Mouse (Mus musculus): ENCODE results near the gene Rbfox3. TPM values are rescaled to one million over a fixed set of nuclear protein-coding genes. Genes with fewer than 3 reads are reported as not detected.

The Rbfox3 gene
- polyA plus RNA-seq, 1 experiment from 2014 or later, result 69.3 TPM

DNA sequence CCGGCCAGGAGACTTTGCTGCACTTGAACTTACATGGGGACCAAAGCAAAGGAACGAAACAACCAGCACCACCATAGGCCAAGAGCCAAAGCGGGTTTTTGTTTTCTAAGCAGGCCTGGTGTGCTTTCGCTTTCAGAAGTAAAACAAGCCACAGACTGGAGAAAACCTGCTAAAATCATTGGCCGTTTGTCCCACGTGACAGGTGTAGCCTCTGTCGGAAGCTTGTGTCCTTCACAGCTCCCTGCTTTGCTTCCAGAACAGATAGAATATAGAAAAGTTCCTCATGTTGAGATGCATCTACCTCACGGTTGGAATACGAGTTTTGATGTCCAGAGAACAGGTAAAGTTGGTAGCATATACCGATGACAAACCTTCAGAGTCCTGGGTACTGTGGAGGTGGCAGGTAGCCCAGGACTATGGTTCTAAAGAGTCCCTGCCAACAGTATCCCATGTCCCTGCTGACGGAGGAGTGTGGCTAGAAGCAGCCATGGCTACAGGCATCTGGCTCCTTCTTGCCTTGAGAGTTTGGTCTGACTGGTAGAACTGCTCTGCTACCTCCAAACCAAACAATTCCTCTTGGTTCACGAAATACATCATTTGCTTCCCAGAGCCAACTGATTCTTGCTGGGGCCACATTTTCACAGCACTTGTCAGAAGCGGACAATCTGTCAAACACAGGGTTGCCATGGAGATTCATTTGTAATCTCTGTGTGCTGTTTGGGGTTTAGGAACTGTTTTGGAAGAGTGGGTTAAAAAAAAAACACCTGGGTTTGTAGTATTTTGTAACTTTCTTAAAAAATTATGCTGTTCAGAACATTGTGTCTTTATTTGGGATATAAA, 258.8 kb downstream of the Rbfox3 start:
- DNase-seq (ENCODE audit: low spot score) (no peak), ATAC-seq (ENCODE audit: low FRiP score) (no peak)
- no peaks in the 10 kb centered on the region for H3K9me3 ChIP-seq (ENCODE audit: control insufficient read depth, low read length)
- no peaks in the 10 kb centered on the region for H3K36me3 ChIP-seq (replicated peaks; ENCODE audit: control insufficient read depth, insufficient read depth)
- H3K4me3 ChIP-seq (replicated peaks; ENCODE audit: low read length), result no peak overlapping the region
- 85% methylated on average over 13 of the region's 13 CpGs for WGBS
- no peak overlapping the region for H3K27ac ChIP-seq
- no peak overlapping the region for H3K9ac ChIP-seq
- H3K4me1 ChIP-seq (replicated peaks; ENCODE audit: control insufficient read depth, insufficient read depth, low read length), result peaks cover 19% of the 10 kb centered on the region
- no peak overlapping the region for H3K4me2 ChIP-seq (replicated peaks)
- H3K27me3 ChIP-seq (ENCODE audit: control insufficient read depth, insufficient read depth, low read length), result no peaks in the 10 kb centered on the region

DNA sequence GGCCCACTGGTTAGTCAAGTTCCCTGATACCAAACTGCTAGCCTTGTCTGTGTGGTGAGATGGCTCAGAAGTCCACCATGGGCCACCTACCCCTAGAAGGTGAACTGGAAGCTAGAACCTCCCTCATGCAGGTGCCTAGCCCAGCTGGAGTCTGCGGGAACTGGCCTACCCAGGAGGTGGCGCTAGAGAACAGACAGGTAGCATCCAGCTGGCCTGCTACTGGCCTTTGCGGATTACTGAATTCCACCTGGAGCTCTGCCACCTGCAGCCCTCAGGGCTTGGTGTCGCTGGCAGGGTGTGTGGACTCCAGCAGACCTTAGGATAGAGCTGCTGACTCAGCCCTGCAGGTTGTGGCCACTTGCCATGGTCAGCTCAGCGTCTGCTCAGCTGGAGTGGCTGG, 263.0 kb downstream of the Rbfox3 start:
- no peaks in the 10 kb centered on the region for H3K9me3 ChIP-seq (ENCODE audit: control insufficient read depth, low read length)
- DNase-seq (ENCODE audit: low spot score) (no peak), ATAC-seq (ENCODE audit: low FRiP score) (no peak)
- no peaks in the 10 kb centered on the region for H3K36me3 ChIP-seq (replicated peaks; ENCODE audit: control insufficient read depth, insufficient read depth)
- H3K4me3 ChIP-seq (replicated peaks; ENCODE audit: low read length), result no peak overlapping the region
- H3K27me3 ChIP-seq (ENCODE audit: control insufficient read depth, insufficient read depth, low read length), result no peaks in the 10 kb centered on the region
- 22% methylated on average over 5 of the region's 5 CpGs for WGBS
- peaks cover 14% of the 10 kb centered on the region; the same call in 1 of the 2 replicates for H3K4me1 ChIP-seq (replicated peaks; ENCODE audit: control insufficient read depth, insufficient read depth, low read length)
- H3K4me2 ChIP-seq (replicated peaks), result no peak overlapping the region
- no peak overlapping the region for H3K27ac ChIP-seq
- H3K9ac ChIP-seq, result no peak overlapping the region

DNA sequence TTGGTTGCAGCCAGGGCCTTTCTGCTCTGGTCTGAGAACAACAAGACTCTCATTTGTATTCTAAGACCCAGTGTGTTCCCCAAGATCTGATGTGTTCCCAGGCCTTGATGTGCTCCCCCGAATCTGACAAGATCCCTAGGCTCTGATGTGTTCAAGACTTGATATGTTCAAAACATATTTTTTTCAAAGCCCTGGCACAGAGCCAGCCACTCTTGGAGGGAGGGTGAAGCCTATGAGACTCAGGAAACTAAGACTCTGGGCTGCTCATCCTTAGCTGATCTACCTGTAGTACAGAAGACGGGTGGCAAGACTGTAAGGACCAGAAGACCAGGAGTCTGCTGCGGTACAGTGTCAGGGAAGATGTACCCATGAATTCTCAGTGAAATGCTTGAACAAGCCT, 264.5 kb downstream of the Rbfox3 start:
- Histone ChIP-seq H3K4me1 (replicated peaks; ENCODE audit: control insufficient read depth, insufficient read depth, low read length) (peaks cover 11% of the 10 kb centered on the region; the same call in 1 of the 2 replicates), H3K27me3 (ENCODE audit: control insufficient read depth, insufficient read depth, low read length) (no peaks in the 10 kb centered on the region), H3K4me3 (replicated peaks; ENCODE audit: low read length) (no peak overlapping the region), H3K4me2 (replicated peaks) (no peak overlapping the region), H3K27ac (no peak overlapping the region), H3K36me3 (replicated peaks; ENCODE audit: control insufficient read depth, insufficient read depth) (no peaks in the 10 kb centered on the region), H3K9ac (no peak overlapping the region), H3K9me3 (ENCODE audit: control insufficient read depth, low read length) (no peaks in the 10 kb centered on the region)
- ATAC-seq (ENCODE audit: low FRiP score) (no peak), DNase-seq (ENCODE audit: low spot score) (no peak)
- whole genome bisulfite sequencing, result 91% methylated on average over 3 of the region's 3 CpGs

DNA sequence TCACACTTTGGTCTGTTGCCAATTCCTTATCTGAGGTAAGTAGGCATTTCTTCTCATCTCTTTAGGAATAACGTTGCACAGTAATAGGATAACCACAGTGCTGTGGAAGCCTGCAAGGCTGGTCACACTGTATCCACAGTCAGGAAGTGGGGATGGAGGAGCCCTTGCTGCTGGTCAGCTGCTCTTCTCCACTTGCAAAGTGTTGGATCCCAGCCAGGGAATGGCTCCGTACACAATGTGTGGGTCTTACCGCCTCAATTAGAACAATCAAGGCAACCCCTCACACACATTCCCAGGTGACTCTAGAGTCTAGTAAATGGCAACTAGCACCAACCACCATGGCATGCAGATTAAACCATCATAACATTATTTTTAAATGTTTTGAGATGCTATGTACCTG, 266.2 kb downstream of the Rbfox3 start:
- WGBS, result 83% methylated on average over 3 of the region's 3 CpGs
- Histone ChIP-seq H3K9ac (no peak overlapping the region), H3K36me3 (replicated peaks; ENCODE audit: control insufficient read depth, insufficient read depth) (no peaks in the 10 kb centered on the region), H3K4me2 (replicated peaks) (no peak overlapping the region), H3K27ac (no peak overlapping the region), H3K4me3 (replicated peaks; ENCODE audit: low read length) (no peak overlapping the region), H3K27me3 (ENCODE audit: control insufficient read depth, insufficient read depth, low read length) (no peaks in the 10 kb centered on the region), H3K9me3 (ENCODE audit: control insufficient read depth, low read length) (no peaks in the 10 kb centered on the region), H3K4me1 (replicated peaks; ENCODE audit: control insufficient read depth, insufficient read depth, low read length) (no peaks in the 10 kb centered on the region)
- no peak for DNase-seq (ENCODE audit: low spot score)
- ATAC-seq (ENCODE audit: low FRiP score), result no peak

DNA sequence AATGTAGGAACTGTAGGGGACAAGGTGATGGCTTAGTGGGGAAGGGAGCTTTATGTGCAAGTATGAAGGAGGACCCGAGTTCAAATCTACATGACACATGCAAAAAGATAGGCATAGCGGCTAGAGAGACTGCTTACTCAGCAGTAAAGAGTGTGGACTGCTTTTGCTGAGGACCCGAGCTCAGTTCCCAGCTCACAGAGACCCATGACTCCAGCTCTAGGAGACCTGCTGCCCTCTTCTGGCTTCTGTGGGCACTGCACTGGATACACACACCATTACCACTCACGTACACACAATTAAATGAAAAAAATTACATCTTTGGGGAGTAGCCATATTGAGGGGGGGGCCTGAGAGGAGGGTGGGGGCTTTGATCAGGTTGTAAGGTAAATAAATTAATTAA, 270.7 kb downstream of the Rbfox3 start:
- ATAC-seq (ENCODE audit: low FRiP score) (no peak), DNase-seq (ENCODE audit: low spot score) (no peak)
- Histone ChIP-seq H3K27ac (no peak overlapping the region), H3K27me3 (ENCODE audit: control insufficient read depth, insufficient read depth, low read length) (no peaks in the 10 kb centered on the region), H3K9me3 (ENCODE audit: control insufficient read depth, low read length) (no peaks in the 10 kb centered on the region), H3K4me2 (replicated peaks) (no peak overlapping the region), H3K9ac (no peak overlapping the region), H3K4me3 (replicated peaks; ENCODE audit: low read length) (no peak overlapping the region), H3K36me3 (replicated peaks; ENCODE audit: control insufficient read depth, insufficient read depth) (no peaks in the 10 kb centered on the region), H3K4me1 (replicated peaks; ENCODE audit: control insufficient read depth, insufficient read depth, low read length) (no peaks in the 10 kb centered on the region)
- 97% methylated on average over 4 of the region's 4 CpGs for WGBS

DNA sequence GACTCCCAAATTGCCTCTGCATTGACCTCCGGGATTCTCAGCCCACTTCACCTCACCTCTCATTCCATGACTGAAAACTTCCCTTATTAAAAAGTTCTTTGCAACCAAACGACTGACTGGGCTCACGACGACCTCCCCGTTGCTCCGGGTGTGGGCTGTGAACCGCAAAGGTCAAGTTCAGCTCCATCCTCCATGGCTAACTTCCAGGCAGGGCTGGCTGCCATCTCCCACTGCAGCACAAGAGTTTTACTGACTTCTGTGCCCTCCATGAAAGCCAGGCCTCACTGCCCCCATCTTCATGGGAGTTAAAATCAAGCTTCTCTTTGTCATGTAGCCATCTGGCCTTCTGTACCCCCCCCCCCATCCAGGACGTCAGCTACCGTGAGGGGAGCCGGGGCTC, 273.7 kb downstream of the Rbfox3 start:
- Histone ChIP-seq H3K4me1 (replicated peaks; ENCODE audit: control insufficient read depth, insufficient read depth, low read length) (no peaks in the 10 kb centered on the region; the same call in 1 of the 2 replicates), H3K9ac (no peak overlapping the region), H3K4me2 (replicated peaks) (no peak overlapping the region), H3K36me3 (replicated peaks; ENCODE audit: control insufficient read depth, insufficient read depth) (no peaks in the 10 kb centered on the region), H3K4me3 (replicated peaks; ENCODE audit: low read length) (no peak overlapping the region), H3K27ac (no peak overlapping the region), H3K9me3 (ENCODE audit: control insufficient read depth, low read length) (no peaks in the 10 kb centered on the region), H3K27me3 (ENCODE audit: control insufficient read depth, insufficient read depth, low read length) (no peaks in the 10 kb centered on the region)
- DNase-seq (ENCODE audit: low spot score) (no peak), ATAC-seq (ENCODE audit: low FRiP score) (no peak)
- 71% methylated on average over 10 of the region's 10 CpGs for WGBS

DNA sequence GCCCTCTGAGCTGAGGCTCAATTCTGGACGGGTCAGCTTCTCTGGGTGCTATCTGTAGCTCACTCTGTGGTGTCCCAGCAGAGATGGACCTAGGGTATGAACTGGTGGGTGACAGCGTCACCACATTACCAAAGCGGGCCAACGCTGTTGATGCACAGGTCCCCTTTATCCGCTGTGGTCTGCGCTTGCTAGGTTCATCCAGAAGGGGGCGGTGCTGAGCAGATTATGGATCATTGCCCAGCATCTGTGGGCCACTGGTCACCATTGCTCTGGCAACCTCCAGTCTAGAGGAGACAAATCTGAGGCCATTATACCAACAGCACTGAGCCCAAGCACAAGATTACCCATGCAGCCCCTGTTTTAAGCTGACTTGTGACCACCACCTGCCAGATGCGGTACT, 276.8 kb downstream of the Rbfox3 start:
- ATAC-seq (ENCODE audit: low FRiP score), result no peak
- no peak overlapping the region for H3K4me2 ChIP-seq (replicated peaks)
- H3K27ac ChIP-seq, result no peak overlapping the region
- H3K4me1 ChIP-seq (replicated peaks; ENCODE audit: control insufficient read depth, insufficient read depth, low read length), result no peaks in the 10 kb centered on the region; the same call in 1 of the 2 replicates
- no peaks in the 10 kb centered on the region for H3K27me3 ChIP-seq (ENCODE audit: control insufficient read depth, insufficient read depth, low read length)
- H3K36me3 ChIP-seq (replicated peaks; ENCODE audit: control insufficient read depth, insufficient read depth), result no peaks in the 10 kb centered on the region
- no peaks in the 10 kb centered on the region for H3K9me3 ChIP-seq (ENCODE audit: control insufficient read depth, low read length)
- no peak overlapping the region for H3K4me3 ChIP-seq (replicated peaks; ENCODE audit: low read length)
- no peak overlapping the region for H3K9ac ChIP-seq
- DNase-seq (ENCODE audit: low spot score), result no peak
- WGBS, result 51% methylated on average over 8 of the region's 8 CpGs

DNA sequence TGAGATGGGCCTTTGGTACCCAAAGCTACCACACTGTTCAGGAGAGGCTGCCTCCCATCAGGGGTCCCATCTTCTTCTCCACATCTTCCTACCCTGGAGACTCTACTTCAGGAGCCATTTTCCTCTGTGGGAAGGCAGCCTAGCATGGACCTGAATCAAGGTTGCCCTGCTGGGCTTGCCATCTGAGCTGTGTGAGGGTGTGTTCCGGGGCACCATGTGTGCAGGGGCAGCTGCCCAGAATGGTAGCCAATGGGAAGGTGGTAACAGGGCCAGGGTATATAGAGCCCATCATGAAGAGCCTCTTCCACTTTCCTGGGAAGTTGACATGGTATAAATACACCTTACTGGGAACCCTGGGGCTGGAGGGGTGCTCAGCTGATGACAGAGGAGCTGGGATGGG, 281.7 kb downstream of the Rbfox3 start:
- peaks cover 10% of the 10 kb centered on the region; the same call in 1 of the 2 replicates for H3K4me1 ChIP-seq (replicated peaks; ENCODE audit: control insufficient read depth, insufficient read depth, low read length)
- ATAC-seq (ENCODE audit: low FRiP score) (no peak), DNase-seq (ENCODE audit: low spot score) (no peak)
- H3K9ac ChIP-seq, result no peak overlapping the region
- H3K27ac ChIP-seq, result no peak overlapping the region
- no peak overlapping the region for H3K4me3 ChIP-seq (replicated peaks; ENCODE audit: low read length)
- no peak overlapping the region for H3K4me2 ChIP-seq (replicated peaks)
- H3K27me3 ChIP-seq (ENCODE audit: control insufficient read depth, insufficient read depth, low read length), result no peaks in the 10 kb centered on the region
- 90% methylated on average over 1 of the region's 1 CpGs for WGBS
- no peaks in the 10 kb centered on the region for H3K9me3 ChIP-seq (ENCODE audit: control insufficient read depth, low read length)
- H3K36me3 ChIP-seq (replicated peaks; ENCODE audit: control insufficient read depth, insufficient read depth), result no peaks in the 10 kb centered on the region

DNA sequence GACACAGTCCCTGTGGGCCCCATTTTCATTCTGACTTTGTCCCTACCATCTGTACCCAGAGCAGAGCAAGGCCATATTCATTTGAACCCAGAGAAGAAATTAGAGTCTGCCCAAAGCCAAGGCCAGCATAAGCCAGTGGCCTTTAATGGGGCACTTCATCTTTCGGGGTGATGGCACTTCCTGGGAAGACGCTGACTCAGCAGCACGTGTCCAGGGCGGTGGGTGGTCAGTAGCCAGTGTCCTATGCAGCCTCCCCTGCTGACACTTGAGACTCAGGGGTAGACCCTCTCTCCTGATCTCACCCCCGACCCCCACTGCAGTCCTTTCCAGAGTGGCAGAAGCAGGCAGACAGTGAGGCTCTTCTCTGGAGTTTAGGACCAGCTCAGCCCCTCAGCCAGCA, 283.9 kb downstream of the Rbfox3 start:
- Histone ChIP-seq H3K4me1 (replicated peaks; ENCODE audit: control insufficient read depth, insufficient read depth, low read length) (peaks cover 10% of the 10 kb centered on the region; the same call in 1 of the 2 replicates), H3K9ac (peak overlapping the region; percentile 17; the same call in 1 of the 2 replicates), H3K4me3 (replicated peaks; ENCODE audit: low read length) (no peak overlapping the region), H3K36me3 (replicated peaks; ENCODE audit: control insufficient read depth, insufficient read depth) (no peaks in the 10 kb centered on the region), H3K9me3 (ENCODE audit: control insufficient read depth, low read length) (no peaks in the 10 kb centered on the region), H3K27me3 (ENCODE audit: control insufficient read depth, insufficient read depth, low read length) (no peaks in the 10 kb centered on the region), H3K27ac (no peak overlapping the region), H3K4me2 (replicated peaks) (no peak overlapping the region)
- WGBS, result 81% methylated on average over 5 of the region's 5 CpGs
- DNase-seq (ENCODE audit: low spot score) (no peak), ATAC-seq (ENCODE audit: low FRiP score) (no peak)

All from hindbrain, embryonic 14.5 days (tissue).